In the genomic region with DNA sequence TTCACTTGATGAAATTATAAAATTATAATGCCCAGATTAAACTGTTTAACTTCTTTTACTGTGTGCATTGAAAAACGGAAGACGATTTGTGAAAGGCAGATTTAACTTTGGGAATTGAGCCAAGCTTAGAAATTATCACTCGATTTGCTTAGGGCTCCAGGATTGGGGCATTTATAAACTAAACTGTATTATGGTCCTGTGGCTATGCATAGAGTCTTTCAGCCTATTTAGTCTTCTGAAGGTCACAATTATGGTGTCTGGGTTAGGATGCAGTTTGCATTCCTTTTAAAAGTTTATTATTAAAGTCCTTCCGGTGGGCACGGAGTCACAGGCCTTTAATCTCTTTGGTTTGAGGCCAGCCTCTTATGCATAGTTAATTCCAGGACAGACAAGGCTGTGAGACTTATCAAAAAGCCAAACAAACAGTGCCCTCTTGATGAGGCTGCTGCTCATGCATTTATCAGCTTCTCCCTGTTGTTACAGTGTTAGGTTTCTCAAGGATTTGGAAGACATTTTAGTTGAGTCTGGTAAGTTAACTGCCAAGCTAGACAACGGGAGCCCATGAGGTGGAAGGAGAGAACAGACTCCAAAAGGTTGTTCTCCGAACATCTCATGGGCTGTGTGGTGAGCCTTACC, we compare ENCODE assay signal across 8 mouse cellular contexts. TPM values are rescaled to one million over a fixed set of nuclear protein-coding genes. Genes with fewer than 3 reads are reported as not detected.
DNase-seq lines count a peak whose midpoint lies in the region; ATAC-seq and TF ChIP-seq lines count a peak whose summit lies in the region.

No protein-coding gene starts in this region.

- no peak overlapping the region for H3K27ac ChIP-seq in thymus, adult 2 months (ENCODE audit: control insufficient read depth, insufficient read depth, low read length)
- peak overlapping the region; percentile 96 for H3K27ac ChIP-seq in liver, embryonic 11.5 days (ENCODE audit: low read depth, low read length)

- no peak for TF ChIP-seq POLR2A in thymus, adult 2 months (IDR thresholded peaks at IDR 0.05; ENCODE audit: control insufficient read depth, extremely low read depth, insufficient read depth, low read length, poor library complexity)

- no peak for TF ChIP-seq CTCF in thymus, adult 2 months (IDR thresholded peaks at IDR 0.05; ENCODE audit: borderline replicate concordance, control insufficient read depth, extremely low read depth, insufficient read depth, low read length, poor library complexity)

- H3K36me3 ChIP-seq in thymus, adult 2 months (ENCODE audit: control insufficient read depth, insufficient read depth, low read length) = peaks cover 38% of the 10 kb centered on the region
- H3K36me3 ChIP-seq in liver, embryonic 11.5 days (ENCODE audit: control insufficient read depth, insufficient read depth, low read length) = peaks cover 46% of the 10 kb centered on the region

- H3K9me3 ChIP-seq in liver, embryonic 11.5 days (ENCODE audit: control insufficient read depth, low read length) = no peaks in the 10 kb centered on the region

- H3K4me3 ChIP-seq in thymus, adult 2 months (ENCODE audit: control insufficient read depth, insufficient read depth, low read length) = peak overlapping the region; percentile 68
- peak overlapping the region; percentile 83 for H3K4me3 ChIP-seq in liver, embryonic 11.5 days (ENCODE audit: low read depth, low read length)

- WGBS in thymus, adult 2 months = 4% methylated on average over 7 of the region's 7 CpGs
- WGBS in liver, embryonic 11.5 days = 7% methylated on average over 7 of the region's 7 CpGs

- peak overlapping the region; percentile 90 for H3K9ac ChIP-seq in liver, embryonic 11.5 days (ENCODE audit: low read depth, low read length)

- no peak for ATAC-seq in liver, embryonic 11.5 days (replicated peaks; ENCODE audit: low FRiP score)

- H3K4me2 ChIP-seq in liver, embryonic 11.5 days = peak overlapping the region; percentile 91

- H3K4me1 ChIP-seq in thymus, adult 2 months (replicated peaks; ENCODE audit: control insufficient read depth, insufficient read depth, low read length) = peaks cover 27% of the 10 kb centered on the region
- H3K4me1 ChIP-seq in liver, embryonic 11.5 days (replicated peaks; ENCODE audit: control insufficient read depth, insufficient read depth, low read length) = peaks cover 42% of the 10 kb centered on the region

- no peaks in the 10 kb centered on the region for H3K27me3 ChIP-seq in thymus, adult 2 months (ENCODE audit: control insufficient read depth, insufficient read depth, low read length)
- no peaks in the 10 kb centered on the region for H3K27me3 ChIP-seq in liver, embryonic 11.5 days (replicated peaks; ENCODE audit: control insufficient read depth, insufficient read depth, low read length)

- peak; percentile 52 for DNase-seq in cerebellum, adult 9-11 months
- no peak for DNase-seq in cerebellum, adult 8-10 months
- no peak for DNase-seq in thymus, adult 2 months
- DNase-seq in thymus, postnatal 4 days = no peak
- no peak for DNase-seq in liver, embryonic 11.5 days (ENCODE audit: low spot score)
- DNase-seq in urinary bladder, adult 2 months (ENCODE audit: low spot score) = no peak
- no peak for DNase-seq in natural killer cell, adult 2 months (ENCODE audit: low spot score in 2 of 2)
- no peak for DNase-seq in cerebellum, postnatal 4 days (ENCODE audit: low spot score in 2 of 2)

RNA-seq across cellular contexts. Expression of a gene that starts 3.4 kb away (rescaled TPM):
- 562 and 568 TPM in 2 replicates for polyA plus RNA-seq in thymus, adult 2 months (2012; rRNA removed)
- polyA plus RNA-seq in liver, embryonic 11.5 days (2014; fragmentation: Nextera tagmentation; extraction: Ambion mirVana) = 238 and 279 TPM in 2 replicates
- polyA plus RNA-seq in urinary bladder, adult 2 months (2012; rRNA removed) = 325 and 346 TPM in 2 replicates

RNA-seq across cellular contexts. Expression of a gene that starts 13.3 kb away (rescaled TPM):
- 287 and 359 TPM in 2 replicates for polyA plus RNA-seq in thymus, adult 2 months (2012; rRNA removed)
- 107 TPM in 2 replicates for polyA plus RNA-seq in liver, embryonic 11.5 days (2014; fragmentation: Nextera tagmentation; extraction: Ambion mirVana)
- 246 and 303 TPM in 2 replicates for polyA plus RNA-seq in urinary bladder, adult 2 months (2012; rRNA removed)

RNA-seq across cellular contexts. Expression of a gene that starts 21.9 kb away (rescaled TPM):
- polyA plus RNA-seq in thymus, adult 2 months (2012; rRNA removed) = 23.2 and 29.7 TPM in 2 replicates
- polyA plus RNA-seq in liver, embryonic 11.5 days (2014; fragmentation: Nextera tagmentation; extraction: Ambion mirVana) = 2.9 and 5.1 TPM in 2 replicates
- 29.4 and 39.9 TPM in 2 replicates for polyA plus RNA-seq in urinary bladder, adult 2 months (2012; rRNA removed)

RNA-seq across cellular contexts. Expression of a gene that starts 23.0 kb away (rescaled TPM):
- polyA plus RNA-seq in thymus, adult 2 months (2012; rRNA removed) = 91.9 and 93.7 TPM in 2 replicates
- polyA plus RNA-seq in liver, embryonic 11.5 days (2014; fragmentation: Nextera tagmentation; extraction: Ambion mirVana) = 21.7 and 23.1 TPM in 2 replicates
- 2.6 and 4.1 TPM in 2 replicates for polyA plus RNA-seq in urinary bladder, adult 2 months (2012; rRNA removed)

RNA-seq across cellular contexts. Expression of a gene that starts 44.4 kb away (rescaled TPM):
- polyA plus RNA-seq in thymus, adult 2 months (2012; rRNA removed) = 75.5 and 78.8 TPM in 2 replicates
- polyA plus RNA-seq in liver, embryonic 11.5 days (2014; fragmentation: Nextera tagmentation; extraction: Ambion mirVana) = 61.4 and 61.8 TPM in 2 replicates
- polyA plus RNA-seq in urinary bladder, adult 2 months (2012; rRNA removed) = 16.4 and 18.6 TPM in 2 replicates
